Mouse (Mus musculus): ENCODE measurements around the gene Bscl2. TPM values are rescaled to one million over a fixed set of nuclear protein-coding genes. Genes with fewer than 3 reads are reported as not detected.

The Bscl2 gene
- total and polyA plus RNA-seq, 2 experiments = 27.7 to 131 TPM

GRCm38 (mm10) chr19:8870838-8871237, 33.6 kb downstream of the Bscl2 start:
- H3K36me3 ChIP-seq (ENCODE audit: control insufficient read depth, insufficient read depth, low read length) = peaks cover 16% of the 10 kb centered on the region
- TF ChIP-seq POLR2A (IDR thresholded peaks at IDR 0.05; ENCODE audit: extremely low read depth, insufficient read depth, low read length) (no peak), CTCF (IDR thresholded peaks at IDR 0.05; ENCODE audit: low read depth, low read length) (no peak)
- 6% methylated on average over 9 of the region's 9 CpGs for WGBS
- DNase-seq (ENCODE audit: extremely low read depth, low read depth, low spot score) = no peak
- H3K27me3 ChIP-seq (ENCODE audit: control insufficient read depth, insufficient read depth, low read length) = no peaks in the 10 kb centered on the region
- peaks cover 13% of the 10 kb centered on the region; the same call in 1 of the 2 replicates for H3K4me1 ChIP-seq (ENCODE audit: control insufficient read depth, insufficient read depth, low read length)
- peak overlapping the region; percentile 56 for H3K27ac ChIP-seq (replicated peaks; ENCODE audit: insufficient read depth, low read depth, low read length)
- peak overlapping the region; percentile 39 for H3K9ac ChIP-seq (ENCODE audit: low read depth, low read length)
- no peaks in the 10 kb centered on the region for H3K79me2 ChIP-seq (ENCODE audit: control insufficient read depth, insufficient read depth, low read length)
- H3K4me3 ChIP-seq (ENCODE audit: insufficient read depth, low read depth, low read length) = peak overlapping the region; percentile 82

- H3K9ac ChIP-seq (ENCODE audit: low read depth, low read length) = peak within 1 kb of the TSS; percentile 88
- peak within 1 kb of the TSS; percentile 82 for H3K4me3 ChIP-seq (ENCODE audit: insufficient read depth, low read depth, low read length)
- peaks cover 16% of the 10 kb centered on the region for H3K36me3 ChIP-seq (ENCODE audit: control insufficient read depth, insufficient read depth, low read length)
- H3K4me1 ChIP-seq (ENCODE audit: control insufficient read depth, insufficient read depth, low read length) = peaks cover 13% of the 10 kb centered on the region; the same call in 1 of the 2 replicates
- no peaks in the 10 kb centered on the region for H3K27me3 ChIP-seq (ENCODE audit: control insufficient read depth, insufficient read depth, low read length)
- H3K79me2 ChIP-seq (ENCODE audit: control insufficient read depth, insufficient read depth, low read length) = no peaks in the 10 kb centered on the region
- peak; percentile 96 for DNase-seq (ENCODE audit: extremely low read depth, low read depth, low spot score)
- H3K27ac ChIP-seq (replicated peaks; ENCODE audit: insufficient read depth, low read depth, low read length) = peak within 1 kb of the TSS; percentile 83
- under 1% methylated on average over 57 of the region's 59 CpGs for WGBS
- TF ChIP-seq CTCF (IDR thresholded peaks at IDR 0.05; ENCODE audit: low read depth, low read length) = no peak
- peak; percentile 67; the same call in 1 of the 2 replicates for TF ChIP-seq POLR2A (IDR thresholded peaks at IDR 0.05; ENCODE audit: extremely low read depth, insufficient read depth, low read length)
Measured at GRCm38 (mm10) chr19:8871267-8872186, 34.3 kb downstream of the Bscl2 start, which contains the start of gene Ubxn1. Ubxn1 (plus strand) TSS chr19:8871496.

GRCm38 (mm10) chr19:8872266-8872840, 35.1 kb downstream of the Bscl2 start:
- Histone ChIP-seq H3K79me2 (ENCODE audit: control insufficient read depth, insufficient read depth, low read length) (no peaks in the 10 kb centered on the region), H3K36me3 (ENCODE audit: control insufficient read depth, insufficient read depth, low read length) (peaks cover 17% of the 10 kb centered on the region), H3K27ac (replicated peaks; ENCODE audit: insufficient read depth, low read depth, low read length) (peak overlapping the region; percentile 83), H3K4me3 (ENCODE audit: insufficient read depth, low read depth, low read length) (peak overlapping the region; percentile 82), H3K27me3 (ENCODE audit: control insufficient read depth, insufficient read depth, low read length) (no peaks in the 10 kb centered on the region), H3K4me1 (ENCODE audit: control insufficient read depth, insufficient read depth, low read length) (peaks cover 13% of the 10 kb centered on the region; the same call in 1 of the 2 replicates), H3K9ac (ENCODE audit: low read depth, low read length) (peak overlapping the region; percentile 88)
- peak; percentile 86 for DNase-seq (ENCODE audit: extremely low read depth, low read depth, low spot score)
- WGBS = 27% methylated on average over 10 of the region's 10 CpGs
- TF ChIP-seq POLR2A (IDR thresholded peaks at IDR 0.05; ENCODE audit: extremely low read depth, insufficient read depth, low read length) = no peak
- TF ChIP-seq CTCF (IDR thresholded peaks at IDR 0.05; ENCODE audit: low read depth, low read length) = no peak

- WGBS = 91% methylated on average over 7 of the region's 7 CpGs
- TF ChIP-seq POLR2A (IDR thresholded peaks at IDR 0.05; ENCODE audit: extremely low read depth, insufficient read depth, low read length) (no peak), CTCF (IDR thresholded peaks at IDR 0.05; ENCODE audit: low read depth, low read length) (no peak)
- no peaks in the 10 kb centered on the region for H3K79me2 ChIP-seq (ENCODE audit: control insufficient read depth, insufficient read depth, low read length)
- no peaks in the 10 kb centered on the region for H3K27me3 ChIP-seq (ENCODE audit: control insufficient read depth, insufficient read depth, low read length)
- H3K9ac ChIP-seq (ENCODE audit: low read depth, low read length) = no peak overlapping the region
- no peak for DNase-seq (ENCODE audit: extremely low read depth, low read depth, low spot score)
- H3K27ac ChIP-seq (replicated peaks; ENCODE audit: insufficient read depth, low read depth, low read length) = no peak overlapping the region
- H3K36me3 ChIP-seq (ENCODE audit: control insufficient read depth, insufficient read depth, low read length) = peaks cover 17% of the 10 kb centered on the region
- H3K4me1 ChIP-seq (ENCODE audit: control insufficient read depth, insufficient read depth, low read length) = peaks cover 12% of the 10 kb centered on the region; the same call in 1 of the 2 replicates
- H3K4me3 ChIP-seq (ENCODE audit: insufficient read depth, low read depth, low read length) = no peak overlapping the region
Measured at GRCm38 (mm10) chr19:8875031-8875430, 37.8 kb downstream of the Bscl2 start.

- under 1% methylated on average over 42 of the region's 42 CpGs for WGBS
- H3K4me3 ChIP-seq (ENCODE audit: insufficient read depth, low read depth, low read length) = peak within 1 kb of the TSS; percentile 85
- peaks cover 3% of the 10 kb centered on the region for H3K36me3 ChIP-seq (ENCODE audit: control insufficient read depth, insufficient read depth, low read length)
- TF ChIP-seq CTCF (IDR thresholded peaks at IDR 0.05; ENCODE audit: low read depth, low read length) = no peak
- peak; percentile 73; the same call in 1 of the 2 replicates for TF ChIP-seq POLR2A (IDR thresholded peaks at IDR 0.05; ENCODE audit: extremely low read depth, insufficient read depth, low read length)
- peak within 1 kb of the TSS; percentile 70 for H3K27ac ChIP-seq (replicated peaks; ENCODE audit: insufficient read depth, low read depth, low read length)
- H3K27me3 ChIP-seq (ENCODE audit: control insufficient read depth, insufficient read depth, low read length) = no peaks in the 10 kb centered on the region
- H3K79me2 ChIP-seq (ENCODE audit: control insufficient read depth, insufficient read depth, low read length) = no peaks in the 10 kb centered on the region
- peak; percentile 86 for DNase-seq (ENCODE audit: extremely low read depth, low read depth, low spot score)
- peak within 1 kb of the TSS; percentile 90 for H3K9ac ChIP-seq (ENCODE audit: low read depth, low read length)
- peaks cover 5% of the 10 kb centered on the region; the same call in 1 of the 2 replicates for H3K4me1 ChIP-seq (ENCODE audit: control insufficient read depth, insufficient read depth, low read length)
Measured at GRCm38 (mm10) chr19:8880311-8881033, 43.2 kb downstream of the Bscl2 start, which contains the start of gene Uqcc3. Uqcc3 (minus strand) TSS chr19:8880923.

All from liver, adult 2 months (tissue).